Mouse (Mus musculus): ENCODE results near the gene Pik3r3.

GRCm38 (mm10) chr4:116322127-116322526, 100.7 kb downstream of the Pik3r3 start:
- TF ChIP-seq POLR2A (IDR thresholded peaks at IDR 0.05; ENCODE audit: control insufficient read depth, extremely low read depth, insufficient read depth, low read length, poor library complexity) (no peak), CTCF (IDR thresholded peaks at IDR 0.05; ENCODE audit: borderline replicate concordance, control insufficient read depth, extremely low read depth, insufficient read depth, low read length, poor library complexity) (no peak)
